Comparison of ENCODE assay signal across 25 mouse cellular contexts in the genomic region with DNA sequence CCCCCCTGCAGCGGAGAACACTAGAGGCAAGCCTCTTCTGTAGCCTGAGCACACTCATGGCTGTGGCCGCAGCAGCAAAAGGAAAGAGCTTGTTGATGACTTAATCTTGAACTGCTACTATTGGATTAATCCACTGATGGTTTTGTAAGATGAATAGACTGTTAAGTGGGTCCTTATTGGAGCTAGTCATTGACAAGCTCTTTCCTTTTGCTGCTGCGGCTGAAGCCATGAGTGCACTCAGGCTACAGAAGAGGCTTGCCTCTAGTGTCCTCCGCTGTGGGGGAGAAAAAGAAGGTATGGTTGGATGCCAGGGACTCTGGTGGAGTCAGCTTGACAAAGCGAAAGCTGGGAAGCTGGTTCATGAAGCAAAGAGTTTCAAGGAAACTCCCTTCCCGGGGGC.
"Had no signal": no experiment of that assay in that cellular context is flagged by ENCODE, and none has a peak within 500 bp of the region (broad histone marks: within the 10 kb centered on the region; RNA-seq: fewer than 3 reads in every experiment).

No protein-coding gene starts in this region.

- H3K4me1 ChIP-seq: heart, embryonic 13.5 days; heart, embryonic 15.5 days; hindbrain, embryonic 13.5 days; hindbrain, embryonic 15.5 days; kidney, embryonic 15.5 days; limb, embryonic 13.5 days; limb, embryonic 15.5 days had no signal

- H3K9ac ChIP-seq: heart, embryonic 13.5 days; heart, embryonic 15.5 days; hindbrain, embryonic 13.5 days; hindbrain, embryonic 15.5 days; kidney, embryonic 15.5 days; limb, embryonic 13.5 days; limb, embryonic 15.5 days had no signal

- H3K27ac ChIP-seq: heart, adult 2 months; heart, embryonic 13.5 days; heart, embryonic 15.5 days; hindbrain, embryonic 13.5 days; hindbrain, embryonic 15.5 days; hindbrain, postnatal 0 days; kidney, embryonic 15.5 days; kidney, postnatal 0 days; limb, embryonic 13.5 days; limb, embryonic 15.5 days had no signal

- ATAC-seq: hindbrain, postnatal 0 days; intestine, embryonic 16.5 days had no signal

- H3K4me3 ChIP-seq: heart, adult 2 months; heart, embryonic 13.5 days; heart, embryonic 15.5 days; hindbrain, embryonic 13.5 days; hindbrain, embryonic 15.5 days; kidney, embryonic 15.5 days; limb, embryonic 13.5 days; limb, embryonic 15.5 days had no signal

- H3K36me3 ChIP-seq: heart, embryonic 13.5 days; heart, embryonic 15.5 days; hindbrain, embryonic 13.5 days; hindbrain, embryonic 15.5 days; kidney, embryonic 15.5 days; limb, embryonic 13.5 days; limb, embryonic 15.5 days had no signal

- H3K27me3 ChIP-seq: heart, embryonic 13.5 days; heart, embryonic 15.5 days; hindbrain, embryonic 13.5 days; hindbrain, embryonic 15.5 days; kidney, embryonic 15.5 days; limb, embryonic 13.5 days; limb, embryonic 15.5 days had no signal

- H3K9me3 ChIP-seq: heart, embryonic 13.5 days; heart, embryonic 15.5 days; hindbrain, embryonic 13.5 days; hindbrain, embryonic 15.5 days; kidney, embryonic 15.5 days; limb, embryonic 13.5 days; limb, embryonic 15.5 days had no signal

- H3K4me2 ChIP-seq: heart, embryonic 11.5 days; heart, embryonic 13.5 days; heart, embryonic 15.5 days; hindbrain, embryonic 13.5 days; hindbrain, embryonic 15.5 days; kidney, embryonic 15.5 days; limb, embryonic 13.5 days; limb, embryonic 15.5 days had no signal

- DNase-seq: gastrocnemius, postnatal 14 days; gastrocnemius, postnatal 36 days; heart, adult 11 months; heart, adult 2 months; heart, postnatal 14 days; heart, postnatal 36 days; kidney, adult 11 months; kidney, adult 2 months; kidney, adult 9 months; kidney, postnatal 14 days; kidney, postnatal 36 days; layer of hippocampus, adult 9-11 months; layer of hippocampus, postnatal 36 days; left cerebral cortex, postnatal 4 days had no signal
